Mouse (Mus musculus) thymus, postnatal 10 days (tissue): ENCODE measurements around the gene Tmem178b.

Source experiments
- DNase-seq, 2 experiments: peaks; one replicate each; pipeline ENCODE4 v3.0.0; 2021; ENCODE audit warnings: low spot score in 2 of 2

The Tmem178b gene

DNA sequence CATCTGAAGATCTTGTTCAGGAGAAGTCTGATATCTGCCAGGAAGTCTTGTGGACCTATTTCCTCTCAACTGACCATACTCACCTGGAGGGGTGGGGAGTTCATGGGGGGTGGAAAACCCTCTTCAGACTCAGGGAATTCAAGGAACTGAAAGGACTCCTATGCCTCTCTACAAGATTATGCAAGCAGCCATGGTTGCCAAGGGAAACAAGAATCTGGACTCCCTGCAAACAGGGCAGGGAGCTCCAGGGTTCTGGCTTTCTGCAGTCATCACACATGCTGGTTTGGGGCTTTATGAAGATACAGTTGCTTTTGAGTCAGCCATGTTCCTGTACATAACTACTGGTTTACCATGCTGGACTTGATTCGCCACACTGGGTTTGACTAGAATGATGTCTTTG lies 390.6 kb downstream of the Tmem178b start:
- DNase-seq, result no peak

DNA sequence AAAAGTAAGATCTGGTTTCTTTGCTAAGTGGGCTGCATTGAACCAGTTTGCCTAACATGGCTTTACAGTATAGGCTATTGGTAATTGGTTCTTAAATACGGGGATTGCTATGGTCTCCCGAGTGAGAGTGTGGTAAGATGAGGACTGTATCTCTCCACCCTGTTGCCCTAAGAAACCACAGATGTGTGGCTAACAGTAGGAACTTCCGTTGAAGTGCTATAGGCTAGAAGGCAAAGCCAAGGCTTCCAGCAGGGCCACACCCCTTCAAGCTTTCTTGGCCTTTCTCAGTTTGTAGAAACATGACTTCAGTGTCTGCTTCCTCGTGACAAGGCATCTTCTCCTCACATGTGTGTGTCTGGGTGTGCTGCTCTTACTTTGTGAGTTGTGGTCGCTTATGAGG lies 427.6 kb downstream of the Tmem178b start:
- no peak for DNase-seq

DNA sequence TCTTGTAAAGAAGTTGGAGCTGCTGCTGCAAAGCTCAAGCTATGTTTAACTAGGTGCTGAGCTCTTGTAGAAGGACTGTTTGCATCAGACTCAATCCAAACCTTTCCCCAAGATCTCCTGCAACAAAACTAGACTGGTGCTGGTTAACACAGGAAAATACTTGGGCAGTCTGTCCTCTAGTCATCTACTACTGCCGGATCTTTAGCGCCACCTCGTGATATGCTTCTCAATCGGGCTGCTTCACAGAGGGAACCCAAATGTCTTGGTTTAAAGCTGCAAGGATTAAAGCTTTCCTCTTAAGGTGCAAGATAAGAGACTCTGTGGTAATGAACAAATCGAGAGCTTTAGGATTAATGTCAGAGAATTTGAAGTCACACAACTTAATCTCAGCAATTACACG lies 430.3 kb downstream of the Tmem178b start:
- peak in 1 of 2 experiments; percentile 8 for DNase-seq
